Mouse (Mus musculus): ENCODE measurements around the gene Hao1.
A peak's percentile ranks its signal among the peaks of the same experiment; 100 is the strongest.

Gene Hao1

GRCm38 (mm10) chr2:134554221-134554727 lies at the start of gene Hao1:
Gene Hao1 (minus strand): TSS chr2:134554368.
- DNase-seq (ENCODE audit: low spot score): no peak

GRCm38 (mm10) chr2:134591081-134591694 lies 37.0 kb upstream of the Hao1 start:
- DNase-seq (ENCODE audit: low spot score): no peak

GRCm38 (mm10) chr2:134585243-134585642 lies 31.1 kb upstream of the Hao1 start:
- DNase-seq (ENCODE audit: low spot score): no peak

DNA sequence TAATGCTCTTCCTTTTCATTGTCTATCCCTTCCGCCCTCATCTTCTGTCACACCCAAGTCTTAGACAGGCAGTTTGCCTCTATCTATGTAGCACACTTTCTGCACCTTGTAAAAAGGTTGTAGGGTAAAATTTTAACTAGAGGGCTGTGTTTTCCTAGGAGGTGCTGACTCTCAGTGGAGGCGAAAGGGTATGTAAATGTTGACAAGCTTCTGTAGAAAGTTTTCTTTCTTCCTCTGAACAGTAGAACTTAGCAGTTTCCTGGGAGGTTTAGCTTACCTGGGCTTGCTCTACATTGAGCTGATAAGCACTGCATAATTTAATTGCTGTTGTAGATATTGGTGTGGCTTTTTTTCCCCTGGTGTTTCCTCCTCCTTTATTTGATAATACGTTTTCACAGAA lies 5.3 kb upstream of the Hao1 start:
- DNase-seq (ENCODE audit: low spot score): no peak

GRCm38 (mm10) chr2:134552358-134552757 lies 1.8 kb downstream of the Hao1 start:
- no peak for DNase-seq (ENCODE audit: low spot score)

- DNase-seq (ENCODE audit: low spot score): peak; percentile 76
Measured at GRCm38 (mm10) chr2:134549770-134550169, 4.4 kb downstream of the Hao1 start.

DNA sequence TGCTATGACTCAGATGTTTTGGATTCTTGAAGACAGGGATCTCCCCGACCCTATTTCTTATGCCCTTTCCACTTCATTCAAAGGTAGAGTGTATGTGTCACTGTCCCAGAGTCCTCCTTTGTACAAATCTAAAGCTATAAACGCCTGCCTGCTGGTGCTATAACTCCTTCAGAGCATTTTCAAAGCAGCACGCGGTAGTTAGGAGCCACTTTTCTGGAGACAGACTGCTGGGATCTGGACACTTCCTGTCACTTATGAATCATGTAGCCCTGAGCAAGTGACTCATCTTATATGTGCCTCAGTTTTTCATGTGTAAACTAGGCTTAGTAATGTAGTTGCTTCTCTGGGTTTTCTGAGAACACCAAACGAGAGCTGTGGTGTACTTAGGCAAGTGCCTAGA lies 9.1 kb downstream of the Hao1 start:
- DNase-seq (ENCODE audit: low spot score): no peak

DNA sequence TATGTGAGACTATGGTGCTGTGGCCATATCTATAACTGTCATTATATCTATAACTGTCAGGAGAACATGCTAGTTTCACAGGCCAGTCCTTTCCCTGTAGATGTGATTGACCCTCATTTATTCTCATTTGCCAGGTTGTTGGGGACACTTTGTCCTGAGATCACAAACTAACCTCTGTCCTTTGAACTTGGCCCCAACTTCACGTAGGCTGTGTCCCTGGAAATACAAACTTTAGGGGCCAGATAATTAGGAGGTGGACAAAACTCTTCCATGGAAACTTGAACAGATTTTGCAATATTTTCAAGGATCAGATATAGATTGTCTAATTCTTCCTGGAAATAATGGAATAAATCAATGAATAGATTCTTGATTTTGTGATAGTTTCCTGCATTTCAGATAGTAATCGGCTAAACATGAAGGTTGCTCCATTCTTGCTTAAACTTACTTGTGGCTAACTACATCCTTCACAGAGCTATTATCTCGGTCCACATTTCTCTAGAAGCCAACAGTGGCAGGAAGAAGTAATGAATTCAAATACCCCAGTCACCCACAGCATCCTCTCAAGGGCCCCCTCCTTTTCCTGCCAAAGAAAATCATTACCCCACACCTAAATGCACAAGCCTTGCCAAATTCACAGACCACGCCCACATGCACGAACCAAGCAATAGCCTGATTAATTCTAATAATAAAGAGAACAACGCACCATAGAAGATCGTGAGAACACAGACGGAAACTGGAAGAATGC lies 9.7 kb downstream of the Hao1 start:
- no peak for DNase-seq (ENCODE audit: low spot score)

- no peak for DNase-seq (ENCODE audit: low spot score)
Measured at GRCm38 (mm10) chr2:134543501-134543900, 10.7 kb downstream of the Hao1 start.

GRCm38 (mm10) chr2:134541019-134541418 lies 13.1 kb downstream of the Hao1 start:
- DNase-seq (ENCODE audit: low spot score): no peak

GRCm38 (mm10) chr2:134538451-134538850 lies 15.7 kb downstream of the Hao1 start:
- no peak for DNase-seq (ENCODE audit: low spot score)

- no peak for DNase-seq (ENCODE audit: low spot score)
Measured at GRCm38 (mm10) chr2:134528122-134528810, 25.9 kb downstream of the Hao1 start.

DNA sequence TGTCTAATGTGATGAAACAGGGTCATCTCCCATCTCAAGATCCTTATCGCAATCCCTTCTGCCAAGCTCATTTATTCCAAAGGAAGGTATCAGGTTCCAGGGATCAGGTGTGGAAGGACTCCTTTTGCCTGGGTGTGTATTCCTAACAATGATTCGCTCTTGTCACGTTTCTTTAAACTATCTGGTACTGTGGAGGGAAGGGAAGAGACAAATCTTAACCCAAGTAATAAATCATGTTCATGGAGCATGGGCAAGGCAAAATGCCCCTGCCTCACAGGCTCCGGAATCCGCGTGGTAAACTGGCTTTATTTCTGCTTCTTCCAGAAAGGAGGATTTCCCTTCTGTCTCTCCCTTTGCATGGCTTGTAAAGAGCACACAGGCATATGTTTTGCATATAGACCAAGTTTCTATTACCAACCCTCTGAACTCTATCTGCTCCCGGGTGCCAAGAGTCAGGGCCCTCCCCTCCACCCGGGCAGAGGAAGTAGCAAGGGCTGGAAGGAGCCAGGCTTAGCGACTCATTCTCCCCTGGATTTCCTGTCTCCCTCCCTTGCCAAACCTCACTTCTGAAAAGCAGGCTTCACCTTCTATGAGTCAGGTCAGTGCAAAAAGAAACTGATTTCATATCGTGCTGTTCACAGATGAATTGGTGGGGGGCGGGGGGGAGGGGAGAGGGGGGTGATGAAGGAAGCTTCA lies 26.6 kb downstream of the Hao1 start:
- no peak for DNase-seq (ENCODE audit: low spot score)

GRCm38 (mm10) chr2:134518042-134518441 lies 36.1 kb downstream of the Hao1 start:
- DNase-seq (ENCODE audit: low spot score): no peak

- no peak for DNase-seq (ENCODE audit: low spot score)
Measured at GRCm38 (mm10) chr2:134499777-134500176, 54.4 kb downstream of the Hao1 start.

GRCm38 (mm10) chr2:134498450-134498849 lies 55.7 kb downstream of the Hao1 start:
- DNase-seq (ENCODE audit: low spot score): no peak

DNA sequence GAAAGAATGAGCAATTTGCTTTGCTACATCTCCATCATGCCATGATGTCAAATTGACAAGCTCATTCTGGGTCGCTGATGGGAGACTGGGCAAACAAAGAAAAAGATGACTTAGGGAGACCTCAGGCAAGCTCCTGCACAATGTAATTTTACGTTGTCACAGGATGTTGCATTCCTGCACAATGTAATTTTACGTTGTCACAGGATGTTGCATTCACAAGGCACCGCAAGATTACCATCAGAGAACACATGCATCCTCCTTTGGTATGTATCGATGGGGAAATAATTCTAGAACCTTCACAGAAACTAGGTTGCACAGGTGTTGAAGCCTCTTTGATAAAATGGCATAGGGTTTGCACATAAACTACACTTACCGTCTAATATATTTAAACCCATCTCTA lies 65.5 kb downstream of the Hao1 start:
- no peak for DNase-seq (ENCODE audit: low spot score)

GRCm38 (mm10) chr2:134486055-134486834 lies 67.9 kb downstream of the Hao1 start:
- peak; percentile 59 for DNase-seq (ENCODE audit: low spot score)

- peak; percentile 73 for DNase-seq (ENCODE audit: low spot score)
Measured at GRCm38 (mm10) chr2:134482683-134483082, 71.5 kb downstream of the Hao1 start.

GRCm38 (mm10) chr2:134481759-134482158 lies 72.4 kb downstream of the Hao1 start:
- peak; percentile 86 for DNase-seq (ENCODE audit: low spot score)

DNA sequence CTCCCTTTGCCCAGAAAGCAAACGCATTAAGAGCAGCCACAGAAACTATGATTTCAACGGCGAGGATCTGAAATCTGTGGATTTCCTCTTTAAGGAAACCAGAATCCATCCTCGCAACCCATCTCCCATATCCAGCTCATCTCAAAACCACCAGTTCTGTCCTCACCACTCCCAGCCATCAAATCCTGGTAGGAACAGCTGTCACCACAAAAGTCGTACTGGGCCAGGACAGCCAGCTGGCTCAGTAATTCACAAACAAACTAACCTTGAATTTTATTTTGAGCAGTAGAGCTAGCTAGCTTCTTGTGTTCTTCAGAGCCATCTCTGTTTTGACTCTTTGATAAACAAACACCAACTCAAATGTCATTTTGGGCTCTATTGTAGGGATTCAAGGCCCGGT lies 73.0 kb downstream of the Hao1 start:
- DNase-seq (ENCODE audit: low spot score): no peak

- no peak for DNase-seq (ENCODE audit: low spot score)
Measured at GRCm38 (mm10) chr2:134465132-134465531, 89.0 kb downstream of the Hao1 start.
